In genomic region chr11:70787052-70787451, GRCm38 (mm10) we compare ENCODE assay signal across 28 mouse cellular contexts. TPM values are rescaled to one million over a fixed set of nuclear protein-coding genes. Genes with fewer than 3 reads are reported as not detected.
DNase-seq lines count a peak whose midpoint lies in the region; ATAC-seq and TF ChIP-seq lines count a peak whose summit lies in the region.
"Had no signal": no experiment of that assay in that cellular context is flagged by ENCODE, and none has a peak within 500 bp of the region (broad histone marks: within the 10 kb centered on the region; RNA-seq: fewer than 3 reads in every experiment).

No protein-coding gene starts in this region.

- H3K79me2 ChIP-seq in liver, adult 2 months (ENCODE audit: control insufficient read depth, insufficient read depth, low read length) = no peaks in the 10 kb centered on the region

- no peak overlapping the region for H3K4me3 ChIP-seq in liver, adult 2 months (ENCODE audit: insufficient read depth, low read depth, low read length)
- no peak overlapping the region for H3K4me3 ChIP-seq in liver, embryonic 11.5 days (ENCODE audit: low read depth, low read length)
- H3K4me3 ChIP-seq: embryonic facial prominence, embryonic 15.5 days; forebrain, embryonic 10.5 days; heart, embryonic 15.5 days; hindbrain, embryonic 15.5 days; layer of hippocampus, adult 2 months; limb, embryonic 10.5 days; lung, embryonic 15.5 days; neural tube, embryonic 12.5 days had no signal

- no peaks in the 10 kb centered on the region for H3K27me3 ChIP-seq in liver, adult 2 months (ENCODE audit: control insufficient read depth, insufficient read depth, low read length)
- H3K27me3 ChIP-seq in liver, embryonic 11.5 days (replicated peaks; ENCODE audit: control insufficient read depth, insufficient read depth, low read length) = no peaks in the 10 kb centered on the region
- H3K27me3 ChIP-seq: embryonic facial prominence, embryonic 15.5 days; heart, embryonic 15.5 days; hindbrain, embryonic 15.5 days; lung, embryonic 15.5 days; neural tube, embryonic 12.5 days had no signal

- no peaks in the 10 kb centered on the region for H3K36me3 ChIP-seq in liver, adult 2 months (ENCODE audit: control insufficient read depth, insufficient read depth, low read length)
- no peaks in the 10 kb centered on the region for H3K36me3 ChIP-seq in liver, embryonic 11.5 days (ENCODE audit: control insufficient read depth, insufficient read depth, low read length)
- H3K36me3 ChIP-seq: embryonic facial prominence, embryonic 15.5 days; forebrain, embryonic 10.5 days; heart, embryonic 15.5 days; hindbrain, embryonic 15.5 days; limb, embryonic 10.5 days; lung, embryonic 15.5 days; neural tube, embryonic 12.5 days had no signal

- no peak for ATAC-seq in liver, embryonic 11.5 days (replicated peaks; ENCODE audit: low FRiP score)
- ATAC-seq: forebrain, embryonic 16.5 days had no signal

- TF ChIP-seq POLR2A in liver, adult 2 months (IDR thresholded peaks at IDR 0.05; ENCODE audit: extremely low read depth, insufficient read depth, low read length) = no peak

- no peak overlapping the region for H3K4me2 ChIP-seq in liver, embryonic 11.5 days
- H3K4me2 ChIP-seq: embryonic facial prominence, embryonic 15.5 days; heart, embryonic 15.5 days; hindbrain, embryonic 15.5 days; lung, embryonic 15.5 days; midbrain, embryonic 11.5 days; neural tube, embryonic 12.5 days had no signal

- peak; percentile 52 for DNase-seq in liver, adult 2 months (ENCODE audit: extremely low read depth, low read depth, low spot score)
- DNase-seq in liver, embryonic 11.5 days (ENCODE audit: low spot score) = no peak
- peak; percentile 47 for DNase-seq in 416B (ENCODE audit: low read depth)
- DNase-seq in c-Kit-positive CD71-negative TER-119-negative erythroid progenitor cells, embryonic 14.5 days (ENCODE audit: low read depth) = peak; percentile 28
- peak; percentile 51 to 62 for DNase-seq in monocyte, adult 2 months (ENCODE audit: low read depth in 1 of 2, low spot score in 2 of 2)
- no peak for DNase-seq in adrenal gland, postnatal 25 days
- DNase-seq in neural tube, embryonic 10.5 days (ENCODE audit: extremely low spot score, low spot score) = no peak
- DNase-seq: adrenal gland, adult 8-10 months; B cell, adult 2 months; cerebellum, adult 9-10 months; gastrocnemius, postnatal 36 days; heart, postnatal 36 days; kidney, adult 8-10 months; kidney, postnatal 14 days; liver had no signal

- TF ChIP-seq CTCF in liver, adult 2 months (IDR thresholded peaks at IDR 0.05; ENCODE audit: low read depth, low read length) = no peak

- no peaks in the 10 kb centered on the region for H3K9me3 ChIP-seq in liver, embryonic 11.5 days (ENCODE audit: control insufficient read depth, low read length)
- H3K9me3 ChIP-seq: embryonic facial prominence, embryonic 15.5 days; forebrain, embryonic 10.5 days; heart, embryonic 15.5 days; hindbrain, embryonic 15.5 days; limb, embryonic 10.5 days; lung, embryonic 15.5 days; neural tube, embryonic 12.5 days had no signal

- 77% methylated on average over 11 of the region's 11 CpGs for WGBS in liver, adult 2 months
- 51% methylated on average over 11 of the region's 11 CpGs for WGBS in liver, embryonic 11.5 days

- no peak overlapping the region for H3K9ac ChIP-seq in liver, adult 2 months (ENCODE audit: low read depth, low read length)
- H3K9ac ChIP-seq in liver, embryonic 11.5 days (ENCODE audit: low read depth, low read length) = no peak overlapping the region
- H3K9ac ChIP-seq: embryonic facial prominence, embryonic 15.5 days; heart, embryonic 15.5 days; hindbrain, embryonic 15.5 days; lung, embryonic 15.5 days; neural tube, embryonic 12.5 days had no signal

- H3K27ac ChIP-seq in liver, adult 2 months (replicated peaks; ENCODE audit: insufficient read depth, low read depth, low read length) = no peak overlapping the region
- H3K27ac ChIP-seq in liver, embryonic 11.5 days (ENCODE audit: low read depth, low read length) = no peak overlapping the region
- H3K27ac ChIP-seq: embryonic facial prominence, embryonic 15.5 days; forebrain, embryonic 10.5 days; heart, embryonic 15.5 days; hindbrain, embryonic 15.5 days; layer of hippocampus, adult 2 months; limb, embryonic 10.5 days; lung, embryonic 15.5 days; neural tube, embryonic 12.5 days had no signal

- H3K4me1 ChIP-seq in liver, adult 2 months (ENCODE audit: control insufficient read depth, insufficient read depth, low read length) = no peaks in the 10 kb centered on the region
- H3K4me1 ChIP-seq in liver, embryonic 11.5 days (replicated peaks; ENCODE audit: control insufficient read depth, insufficient read depth, low read length) = no peaks in the 10 kb centered on the region
- H3K4me1 ChIP-seq: embryonic facial prominence, embryonic 15.5 days; forebrain, embryonic 10.5 days; heart, embryonic 15.5 days; hindbrain, embryonic 15.5 days; limb, embryonic 10.5 days; lung, embryonic 15.5 days; neural tube, embryonic 12.5 days had no signal

RNA-seq across cellular contexts. Expression of gene Zfp3, which starts 23.0 kb away (rescaled TPM):
- total RNA-seq in liver, adult 2 months (2014; rRNA removed) = 1.8 and 1.9 TPM in 2 replicates
- polyA plus RNA-seq in liver, adult 2 months (2012; rRNA removed) = 0.47 and 0.87 TPM in 2 replicates
- 3.3 and 4.0 TPM in 2 replicates for polyA plus RNA-seq in liver, embryonic 11.5 days (2014; fragmentation: Nextera tagmentation; extraction: Ambion mirVana)
- total RNA-seq in adrenal gland, postnatal 25 days (2021) = 10.8 and 13.4 TPM in 2 replicates

RNA-seq across cellular contexts. Expression of gene Scimp, which starts 25.3 kb away (rescaled TPM):
- total RNA-seq in liver, adult 2 months (2014; rRNA removed) = 1.7 and 1.9 TPM in 2 replicates
- 0.93 and 2.0 TPM in 2 replicates for polyA plus RNA-seq in liver, adult 2 months (2012; rRNA removed)
- polyA plus RNA-seq in liver, embryonic 11.5 days (2014; fragmentation: Nextera tagmentation; extraction: Ambion mirVana) = 0.30 and 0.82 TPM in 2 replicates
- 0.79 and 0.90 TPM in 2 replicates for total RNA-seq in adrenal gland, postnatal 25 days (2021)
- total RNA-seq: gastrocnemius, postnatal 36 days; layer of hippocampus, adult 2 months; layer of hippocampus, postnatal 25 days; MEL had no signal
- polyA plus RNA-seq: brain, embryonic 14.5 days; embryonic facial prominence, embryonic 15.5 days; forebrain, embryonic 10.5 days; forebrain, embryonic 16.5 days; hindbrain, embryonic 15.5 days; midbrain, embryonic 11.5 days; neural tube, embryonic 12.5 days had no signal

RNA-seq across cellular contexts. Expression of gene Rabep1, which starts 57.5 kb away (rescaled TPM):
- total RNA-seq in liver, adult 2 months (2014; rRNA removed) = 27.9 and 29.1 TPM in 2 replicates
- polyA plus RNA-seq in liver, adult 2 months (2012; rRNA removed) = 3.3 and 3.5 TPM in 2 replicates
- polyA plus RNA-seq in liver, embryonic 11.5 days (2014; fragmentation: Nextera tagmentation; extraction: Ambion mirVana) = 25.7 and 28.9 TPM in 2 replicates
- 166 and 181 TPM in 2 replicates for total RNA-seq in adrenal gland, postnatal 25 days (2021)

Comparison
In these comparisons a context has a peak if more than half of its experiments do, and no peak if none do; other contexts are left out.
1. DNase-seq: peak in liver, adult 2 months (single experiment), 416B (single experiment), c-Kit-positive CD71-negative TER-119-negative erythroid progenitor cells, embryonic 14.5 days (single experiment) and monocyte, adult 2 months (2 of 2); none in liver, embryonic 11.5 days (single experiment), adrenal gland, postnatal 25 days (single experiment) and neural tube, embryonic 10.5 days (single experiment).